Mouse (Mus musculus) layer of hippocampus, adult 11-12 months (tissue): Measurements from ENCODE around the gene Ripk3.

Experiments
- DNase-seq: peaks from one replicate; pipeline ENCODE4 v3.0.0; 2022; ENCODE audit warnings: low spot score

Ripk3 gene

DNA sequence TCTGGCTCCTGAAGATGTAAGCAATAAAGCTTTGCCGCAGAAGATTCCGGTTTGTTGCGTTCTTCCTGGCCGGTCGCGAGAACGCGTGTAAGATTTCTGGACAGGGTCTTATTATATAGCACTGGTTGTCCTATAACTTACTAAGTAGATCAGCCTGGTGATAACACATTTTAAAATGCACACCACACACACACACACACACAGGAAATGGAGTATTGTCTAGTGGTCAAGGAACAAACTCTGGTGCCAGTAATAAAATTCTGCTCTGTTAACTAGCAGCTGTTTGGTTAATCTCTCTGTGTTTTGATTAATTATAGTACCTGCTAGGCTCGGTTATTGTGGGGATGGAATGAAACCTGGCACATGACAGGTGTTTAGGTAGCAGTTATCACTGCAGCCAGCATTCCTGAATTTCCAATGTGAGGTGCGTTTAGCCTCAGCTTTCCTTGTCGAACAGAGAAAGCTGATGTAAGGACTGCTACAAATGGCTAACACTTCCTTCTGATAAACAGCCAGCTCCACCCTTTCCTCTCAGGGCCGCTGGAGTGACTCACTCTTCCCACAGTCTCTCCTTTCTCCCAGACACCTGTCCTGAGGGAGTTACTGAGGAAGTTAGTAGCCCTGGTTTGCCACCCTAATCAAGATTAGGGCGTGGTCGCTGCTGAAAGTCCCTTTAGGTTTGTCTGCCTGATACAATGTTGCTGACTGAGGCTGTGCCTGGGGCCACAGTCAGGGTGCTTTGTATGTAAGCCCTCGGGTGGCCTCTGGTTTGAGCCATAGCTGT is 6.9 kb upstream of the Ripk3 start:
- DNase-seq: no peak

DNA sequence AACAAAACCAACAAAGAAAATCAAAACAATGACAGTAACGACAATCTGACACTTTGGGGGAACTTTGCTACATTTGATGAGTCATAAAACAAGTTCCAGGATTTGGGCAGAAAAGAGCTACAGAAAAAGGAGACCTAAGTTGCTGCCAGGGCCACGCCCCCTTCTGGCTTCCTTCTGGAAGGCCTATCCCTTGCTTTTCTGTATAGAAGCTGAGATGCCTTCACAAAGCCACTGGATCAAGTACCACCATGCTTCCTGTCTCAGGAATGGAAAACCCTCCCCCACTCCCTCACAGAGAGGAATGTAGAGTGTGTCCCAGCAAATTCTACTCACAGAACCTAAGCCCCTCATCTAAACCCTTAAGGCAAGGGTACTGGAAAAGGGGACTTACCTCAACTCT is 5.3 kb upstream of the Ripk3 start:
- no peak for DNase-seq

DNA sequence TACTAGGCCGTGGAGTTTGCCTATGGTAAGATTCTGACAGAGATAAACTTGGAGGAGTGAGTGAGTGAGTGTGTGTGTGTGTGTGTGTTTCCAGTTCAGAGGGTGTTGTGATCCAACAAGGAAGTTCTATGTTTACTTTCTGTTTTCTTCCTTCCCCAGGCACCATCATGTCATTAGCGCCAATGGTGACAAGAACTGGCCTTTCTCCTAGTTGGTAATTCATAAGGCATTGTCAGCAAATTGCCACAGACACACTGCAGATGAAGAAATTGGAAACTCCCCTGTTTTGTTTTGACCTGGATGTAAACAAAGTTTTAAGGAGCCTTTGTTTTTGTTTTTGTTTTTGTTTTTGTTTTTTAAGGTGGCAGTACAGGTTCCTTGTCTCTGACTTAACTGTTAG is 4.8 kb upstream of the Ripk3 start:
- DNase-seq: no peak

DNA sequence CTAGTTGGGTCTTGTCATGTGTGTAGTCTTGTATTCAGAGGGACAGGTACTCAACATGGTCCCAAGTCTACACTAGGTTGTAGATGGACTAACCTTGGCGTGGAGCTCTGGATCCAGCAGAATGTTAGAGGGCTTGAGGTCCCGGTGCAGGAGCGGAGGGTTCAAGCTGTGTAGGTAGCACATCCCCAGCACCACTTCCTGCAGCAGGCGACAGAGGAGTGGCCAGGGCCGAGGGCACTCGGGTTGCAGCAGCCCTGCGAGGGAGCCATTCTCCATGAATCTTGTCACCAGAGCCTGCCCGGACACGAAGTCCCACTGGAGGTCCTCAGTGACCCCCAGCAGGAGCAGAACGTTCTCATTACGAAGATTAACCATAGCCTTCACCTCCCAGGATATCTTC is 934 bp downstream of the Ripk3 start:
- DNase-seq: no peak

DNA sequence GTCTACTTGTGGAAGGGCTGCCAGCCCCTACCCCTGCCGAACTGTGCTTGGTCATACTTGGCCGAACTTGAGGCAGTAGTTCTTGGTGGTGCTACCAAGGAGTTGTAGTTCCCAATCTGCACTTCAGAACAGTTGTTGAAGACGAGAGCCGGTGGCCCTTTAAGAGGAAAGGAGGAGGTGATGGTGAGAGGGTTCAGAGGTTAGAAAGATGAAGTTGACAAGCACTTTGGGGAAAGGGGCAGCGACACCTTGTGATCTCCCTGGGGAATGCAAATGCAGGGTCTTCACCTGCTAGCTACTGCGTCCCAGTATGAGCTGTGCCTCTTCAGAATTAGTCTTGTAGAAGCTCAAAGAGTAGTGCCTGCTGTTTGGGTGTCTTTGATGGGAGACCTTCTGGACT is 3.5 kb downstream of the Ripk3 start:
- no peak for DNase-seq

DNA sequence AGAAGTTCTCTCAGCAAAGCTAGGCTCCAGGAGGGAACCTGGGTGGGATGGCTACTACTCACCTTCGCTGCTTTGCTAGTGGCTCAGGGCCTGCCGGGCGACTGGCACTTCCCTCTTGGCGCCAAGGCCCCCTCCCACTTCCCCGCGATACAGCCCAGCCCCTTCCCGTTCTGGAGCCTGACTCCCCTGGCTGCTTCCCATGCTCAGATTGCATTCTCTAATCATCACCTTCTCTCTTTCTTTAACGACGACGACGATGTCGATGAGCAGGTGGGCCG is 4.8 kb downstream of the Ripk3 start, which contains the start of gene Adcy4:
Gene Adcy4, minus strand, starts transcription at position 138 of the 278 bp plus-strand sequence.
- no peak for DNase-seq

DNA sequence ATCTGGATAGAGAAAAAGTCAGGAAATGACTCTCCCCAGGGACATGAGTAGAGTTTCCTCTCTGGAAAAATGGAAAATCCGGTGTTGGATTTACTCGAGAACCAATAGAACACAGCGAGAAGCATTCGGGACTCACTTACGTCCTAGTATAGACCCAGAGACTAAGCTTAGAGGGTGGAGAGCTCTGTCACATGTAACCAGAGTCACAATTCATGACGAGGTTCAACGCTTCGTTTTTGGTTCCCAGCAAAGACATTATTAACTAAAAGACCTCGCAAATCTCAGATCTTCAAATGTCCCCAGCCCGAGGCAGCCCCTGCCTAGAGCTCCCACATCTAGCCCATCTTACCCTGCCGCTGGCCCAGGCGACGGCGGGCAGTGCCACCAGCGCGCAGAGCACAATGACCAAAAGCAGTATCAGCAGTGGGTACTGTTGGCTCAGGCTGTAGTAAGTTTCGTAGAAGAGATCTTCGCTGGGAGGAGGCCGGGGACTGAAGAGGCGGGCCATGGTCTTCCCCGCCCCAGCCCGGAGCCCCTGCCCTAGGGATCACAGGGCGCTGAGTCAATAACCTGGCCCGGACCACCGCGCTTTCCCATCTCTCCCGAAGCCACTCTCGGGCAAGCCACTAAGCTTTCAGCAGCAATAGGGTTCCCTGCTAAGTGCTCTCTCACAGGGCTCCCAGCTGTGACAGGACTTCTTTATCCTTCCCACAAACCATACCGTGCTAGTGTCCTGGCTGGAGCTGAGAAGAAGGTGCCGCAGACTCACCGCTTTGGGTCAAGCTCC is 5.3 kb downstream of the Ripk3 start:
- no peak for DNase-seq

DNA sequence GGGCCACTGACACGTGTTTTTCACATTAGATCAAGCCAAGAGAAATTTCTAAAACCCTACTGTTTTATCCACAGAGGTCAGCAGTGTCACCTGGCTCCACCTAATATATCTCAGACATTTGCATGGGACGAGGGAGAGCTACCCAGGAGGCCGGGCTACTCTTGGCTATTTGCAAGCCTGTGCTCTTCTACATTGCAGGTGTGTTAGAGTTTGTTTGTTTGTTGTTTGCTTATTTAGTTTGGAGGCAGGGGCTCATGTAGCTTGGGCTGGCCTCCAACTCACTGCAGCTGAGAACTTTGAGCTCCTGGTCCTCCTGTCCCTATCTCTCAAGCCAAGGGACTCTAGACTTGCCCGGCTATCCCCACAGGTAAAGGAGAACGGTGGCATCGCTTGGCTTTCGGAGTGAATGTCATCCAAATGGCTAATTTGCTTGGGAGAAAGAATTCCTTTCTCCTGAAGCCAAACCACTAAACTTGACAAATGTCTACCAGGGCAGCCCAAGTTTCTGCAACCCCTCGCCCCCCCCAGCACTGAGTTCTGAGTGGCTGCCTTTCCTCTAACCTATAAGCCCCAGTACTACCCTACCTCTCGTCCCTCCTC is 6.2 kb downstream of the Ripk3 start:
- DNase-seq: peak; percentile 1

DNA sequence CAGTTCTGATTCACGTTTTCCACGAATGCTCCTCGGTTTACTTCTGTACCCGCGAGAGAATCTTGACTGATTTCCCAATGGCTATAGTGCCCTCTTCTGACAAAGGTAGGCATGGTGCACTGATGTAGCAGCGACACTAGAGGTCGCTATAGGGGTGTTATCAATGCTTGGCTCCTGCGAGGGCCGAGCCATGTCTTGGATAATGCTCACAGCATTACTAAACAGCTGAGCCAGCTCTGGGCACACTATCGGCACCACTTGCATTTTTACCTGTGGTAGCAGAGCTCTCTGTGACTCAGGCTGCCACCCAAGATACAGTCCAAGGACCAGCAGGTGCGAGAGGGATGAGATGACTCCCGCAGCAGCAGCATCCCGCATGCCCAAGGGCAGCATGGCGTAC is 7.4 kb downstream of the Ripk3 start:
- DNase-seq: peak; percentile 68

DNA sequence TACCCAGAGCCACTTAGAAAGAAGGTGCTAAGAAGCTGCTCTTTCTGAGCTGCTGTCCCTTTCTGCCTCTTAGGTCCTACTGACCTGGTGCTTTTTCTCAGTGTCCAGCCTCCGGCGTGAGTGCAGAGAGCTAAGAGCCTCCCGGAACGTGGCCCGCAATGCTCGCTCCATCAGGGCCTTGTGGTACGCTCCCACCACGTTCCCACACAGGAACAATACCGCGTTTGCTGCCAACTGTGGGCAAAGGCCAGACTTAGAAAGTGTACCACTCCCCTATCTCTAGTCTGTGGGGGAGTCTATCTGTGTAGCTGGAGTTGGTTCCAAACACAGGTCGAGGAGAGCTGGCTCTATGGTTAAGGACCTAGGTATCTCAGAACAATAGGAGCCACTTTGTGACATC is 7.9 kb downstream of the Ripk3 start:
- DNase-seq: peak; percentile 3

DNA sequence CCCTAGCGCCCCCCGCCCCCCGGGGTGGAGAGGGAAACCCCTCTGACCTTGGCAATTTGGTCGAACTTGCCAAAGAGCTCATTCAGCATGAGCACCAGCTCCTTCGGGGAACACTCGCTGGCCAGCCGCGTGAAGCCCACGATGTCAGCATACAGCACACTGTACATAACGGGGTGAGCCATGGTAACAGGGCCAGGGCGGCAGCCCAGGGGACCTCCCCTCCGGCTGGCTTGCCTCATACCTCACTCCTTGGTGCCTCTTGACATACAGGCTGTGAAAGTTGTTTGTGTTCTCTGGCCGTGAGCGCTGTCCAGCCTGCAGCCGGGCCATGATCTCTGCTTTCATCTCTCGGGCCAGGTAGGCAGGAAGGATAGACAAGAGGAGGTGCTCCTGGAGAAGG is 9.0 kb downstream of the Ripk3 start:
- peak; percentile 3 for DNase-seq

DNA sequence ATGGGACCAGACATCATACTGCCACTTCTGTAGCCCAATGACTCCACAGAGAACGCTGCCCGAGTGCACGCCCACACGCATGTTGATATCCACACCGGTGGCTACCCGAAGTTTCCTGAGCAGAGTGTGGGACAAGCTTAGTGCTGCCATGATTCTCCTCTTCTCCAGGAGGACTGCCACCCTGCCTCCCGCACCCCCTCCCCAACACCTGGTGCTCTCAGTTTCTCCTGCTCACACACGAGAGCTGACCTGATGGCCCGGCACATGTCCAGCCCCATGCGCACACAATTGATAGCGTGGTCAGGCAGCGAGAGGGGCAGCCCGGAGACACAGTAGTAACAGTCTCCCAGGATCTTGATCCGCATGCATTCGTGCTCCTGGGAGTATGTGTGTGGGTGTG is 10.0 kb downstream of the Ripk3 start:
- DNase-seq: peak; percentile 2

DNA sequence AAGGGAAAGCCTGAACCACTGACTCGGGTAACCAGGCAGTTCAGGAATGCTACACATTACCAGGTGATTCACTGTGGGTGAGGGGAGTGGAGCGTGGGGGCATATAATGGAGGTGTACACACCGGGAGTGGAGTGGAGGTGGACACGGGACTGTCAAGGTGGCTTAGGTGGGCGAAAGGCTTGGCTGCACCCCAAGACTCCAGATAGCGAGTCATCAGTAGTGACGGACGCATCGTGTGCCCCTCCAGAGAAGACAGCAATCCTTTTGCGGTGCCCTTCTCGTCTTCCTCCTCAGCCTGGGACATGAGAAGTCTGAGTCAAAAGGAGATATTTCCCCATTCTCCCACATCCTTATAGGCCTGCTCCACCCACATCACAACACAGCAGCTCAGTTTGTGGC is 10.9 kb downstream of the Ripk3 start:
- DNase-seq: no peak

DNA sequence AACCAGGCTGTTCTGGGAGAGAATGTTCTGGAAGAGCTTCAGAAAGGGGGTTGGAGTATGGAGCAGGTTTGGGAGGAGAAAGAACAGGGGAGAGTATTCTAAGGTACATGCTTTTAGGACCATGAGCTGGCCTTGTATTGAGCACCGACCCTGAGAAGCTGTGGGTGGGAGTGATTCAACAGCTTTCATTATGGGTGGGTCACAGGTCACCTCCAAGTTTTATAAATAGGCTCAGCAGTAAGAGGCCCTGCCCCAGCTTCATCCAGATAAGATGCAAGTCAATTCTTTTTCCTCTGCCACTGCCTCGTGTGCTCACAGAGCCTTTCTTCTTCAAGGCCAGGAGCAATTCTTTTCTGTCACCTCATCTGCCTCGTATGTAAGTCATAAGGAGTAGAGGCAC is 11.5 kb downstream of the Ripk3 start:
- DNase-seq: no peak

DNA sequence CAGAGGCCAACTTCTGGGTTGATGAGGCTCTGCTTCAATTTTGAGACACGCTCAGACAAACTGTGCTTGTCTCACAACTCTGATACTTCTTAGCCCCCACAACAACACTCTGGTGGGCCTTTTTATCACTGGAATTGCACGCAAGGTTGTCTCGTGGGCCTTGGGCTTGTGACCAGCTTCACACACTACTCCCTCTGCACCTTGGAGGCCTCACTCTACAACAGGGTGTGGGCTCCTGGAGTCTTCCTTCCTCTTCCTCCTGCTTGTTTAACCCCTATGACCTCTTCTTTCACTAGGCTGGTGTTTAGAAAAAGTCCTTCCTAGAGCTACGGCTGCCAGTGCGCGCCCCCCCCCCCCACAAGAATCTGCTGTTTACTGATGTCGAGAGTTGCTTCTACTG is 12.0 kb downstream of the Ripk3 start:
- DNase-seq: no peak

DNA sequence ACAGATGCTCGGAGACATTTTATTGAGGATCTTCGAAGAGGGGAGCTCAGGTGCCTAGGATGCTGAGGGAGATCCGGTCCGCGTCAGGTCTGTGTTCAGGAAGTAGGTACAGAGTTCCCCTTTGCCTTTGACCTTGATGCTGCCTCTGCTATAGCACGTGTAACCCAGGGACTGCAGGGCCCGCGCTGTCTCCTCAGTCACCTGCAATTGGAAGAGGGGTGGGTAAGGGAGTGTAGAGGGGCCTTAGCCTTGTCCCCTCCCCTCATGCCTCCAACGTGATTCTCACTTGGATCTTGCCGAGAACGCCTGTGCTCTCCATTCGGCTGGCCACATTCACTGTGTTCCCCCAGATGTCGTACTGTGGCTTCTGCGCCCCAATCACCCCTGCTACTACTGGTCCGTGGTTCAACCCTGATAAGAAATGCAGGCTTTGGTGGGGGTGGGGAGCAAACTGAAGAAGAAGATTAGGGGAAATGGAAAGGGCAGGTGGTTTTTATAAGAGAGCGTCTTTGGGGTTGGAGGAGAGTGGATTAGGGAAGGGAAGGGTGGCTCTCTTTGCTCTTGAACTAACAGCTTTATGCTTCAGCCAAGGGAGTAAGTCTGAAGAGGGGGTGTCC is 19.5 kb downstream of the Ripk3 start:
- DNase-seq: no peak

DNA sequence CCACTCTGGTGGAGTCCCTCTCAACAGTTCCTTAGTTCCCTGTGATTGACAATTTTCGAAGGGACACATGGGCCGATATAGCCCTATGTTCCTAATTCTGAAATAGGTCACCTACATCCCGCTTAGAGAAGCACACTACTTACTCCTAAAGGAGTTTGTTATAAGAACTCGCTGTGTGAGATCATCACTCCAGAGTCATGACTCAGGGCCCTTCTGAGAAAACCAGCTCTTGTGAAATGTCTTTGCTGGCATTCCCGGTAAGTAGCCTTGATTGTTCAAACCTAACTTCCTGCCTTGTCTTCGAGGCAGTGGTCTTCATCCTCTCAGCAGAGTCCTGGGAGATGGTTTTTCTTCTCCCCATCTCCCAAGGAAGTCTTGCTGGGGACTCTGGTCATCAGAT is 20.1 kb downstream of the Ripk3 start:
- no peak for DNase-seq

DNA sequence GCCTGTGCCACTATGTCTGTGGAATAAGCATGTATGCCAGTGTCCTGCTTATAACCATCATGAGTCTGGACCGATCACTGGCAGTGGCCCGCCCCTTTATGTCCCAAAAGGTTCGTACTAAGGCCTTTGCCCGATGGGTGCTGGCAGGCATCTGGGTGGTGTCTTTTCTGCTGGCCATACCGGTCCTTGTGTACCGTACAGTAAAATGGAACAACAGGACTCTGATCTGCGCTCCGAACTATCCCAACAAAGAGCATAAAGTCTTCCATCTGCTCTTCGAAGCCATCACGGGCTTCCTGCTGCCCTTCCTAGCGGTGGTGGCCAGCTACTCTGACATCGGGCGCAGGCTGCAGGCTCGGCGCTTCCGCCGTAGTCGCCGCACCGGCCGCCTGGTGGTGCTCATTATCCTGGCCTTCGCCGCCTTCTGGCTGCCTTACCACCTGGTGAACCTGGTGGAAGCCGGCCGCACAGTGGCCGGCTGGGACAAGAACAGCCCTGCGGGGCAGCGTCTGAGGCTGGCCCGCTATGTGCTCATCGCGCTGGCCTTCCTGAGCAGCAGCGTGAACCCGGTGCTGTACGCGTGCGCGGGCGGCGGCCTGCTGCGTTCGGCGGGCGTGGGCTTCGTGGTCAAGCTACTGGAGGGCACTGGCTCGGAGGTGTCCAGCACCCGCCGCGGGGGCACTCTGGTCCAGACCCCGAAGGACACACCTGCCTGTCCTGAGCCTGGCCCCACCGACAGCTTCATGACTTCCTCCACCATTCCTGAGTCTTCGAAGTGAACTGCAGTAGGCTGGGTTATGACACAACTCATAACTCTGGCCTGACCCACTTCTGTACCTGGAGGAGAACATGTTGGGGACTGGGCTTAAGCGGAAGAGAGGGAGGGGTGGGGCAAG is 20.9 kb downstream of the Ripk3 start:
- no peak for DNase-seq

DNA sequence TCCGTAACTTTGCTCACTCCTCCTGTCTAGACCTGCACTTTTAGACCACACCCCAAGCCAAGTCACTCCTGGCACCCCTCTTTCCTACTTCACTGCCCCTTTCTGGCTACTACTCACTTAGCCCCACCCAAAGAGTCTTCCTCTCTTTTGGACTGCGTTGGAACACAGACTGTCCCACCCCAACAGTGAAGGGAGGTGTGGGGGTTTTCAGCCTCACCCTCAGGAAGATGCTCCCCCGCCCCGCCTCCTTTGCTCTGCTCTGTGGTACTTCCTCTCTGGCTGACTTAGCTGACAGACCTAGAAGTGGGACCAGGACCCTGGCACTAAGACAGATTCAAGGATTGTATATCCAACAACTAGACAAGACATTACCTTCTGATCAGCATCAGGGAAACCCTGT is 23.0 kb downstream of the Ripk3 start, which contains the start of gene Ltb4r1:
Gene Ltb4r1, plus strand, starts transcription at position 267 of the 400 bp plus-strand sequence.
- DNase-seq: no peak

DNA sequence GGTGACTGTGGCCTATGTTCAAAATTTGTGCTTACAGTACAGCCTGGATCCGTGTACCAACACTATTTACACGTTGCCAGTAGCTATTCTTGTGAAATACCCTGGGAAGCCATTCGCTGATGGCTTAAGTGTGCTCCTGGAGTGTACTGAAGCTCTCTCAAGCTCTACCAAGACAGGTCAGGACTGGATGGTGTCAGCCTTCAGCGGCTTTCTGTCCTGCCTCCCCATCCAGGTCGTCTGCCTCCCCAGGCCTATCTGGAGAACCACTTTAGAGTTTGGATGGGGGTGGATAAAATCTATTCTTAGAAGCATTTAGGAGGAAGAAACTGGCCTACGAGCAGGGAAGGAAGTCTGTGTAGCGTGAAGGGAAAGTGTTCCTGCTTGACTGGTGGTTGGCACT is 25.5 kb downstream of the Ripk3 start:
- DNase-seq: no peak

DNA sequence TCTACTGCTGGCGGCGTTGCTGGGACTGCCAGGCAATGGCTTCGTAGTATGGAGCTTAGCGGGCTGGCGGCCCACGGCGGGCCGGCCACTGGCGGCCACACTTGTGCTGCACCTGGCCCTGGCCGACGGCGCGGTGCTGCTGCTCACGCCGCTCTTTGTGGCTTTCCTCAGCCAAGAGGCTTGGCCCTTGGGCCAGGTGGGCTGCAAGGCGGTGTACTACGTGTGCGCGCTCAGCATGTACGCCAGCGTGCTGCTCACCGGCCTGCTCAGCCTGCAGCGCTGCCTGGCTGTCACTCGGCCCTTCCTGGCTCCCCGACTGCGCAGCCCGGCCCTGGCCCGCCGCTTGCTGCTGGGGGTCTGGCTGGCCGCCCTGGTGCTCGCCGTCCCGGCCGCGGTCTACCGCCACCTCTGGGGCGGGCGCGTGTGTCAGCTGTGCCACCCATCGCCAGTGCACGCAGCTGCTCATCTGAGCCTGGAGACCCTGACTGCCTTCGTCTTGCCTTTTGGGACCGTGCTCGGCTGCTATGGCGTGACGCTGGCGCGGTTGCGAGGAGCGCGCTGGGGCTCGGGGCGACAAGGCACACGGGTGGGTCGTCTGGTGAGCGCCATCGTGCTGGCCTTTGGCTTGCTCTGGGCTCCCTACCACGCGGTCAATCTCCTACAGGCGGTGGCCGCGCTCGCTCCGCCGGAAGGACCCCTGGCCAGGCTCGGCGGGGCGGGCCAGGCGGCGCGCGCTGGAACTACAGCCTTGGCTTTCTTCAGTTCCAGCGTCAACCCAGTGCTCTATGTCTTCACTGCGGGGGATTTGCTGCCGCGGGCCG is 26.5 kb downstream of the Ripk3 start:
- DNase-seq: no peak
